Mouse (Mus musculus) mouse embryonic stem cell (cell line): Measurements from ENCODE around the gene Mc1r.

Source experiments
- in situ Hi-C, 2 experiments: fragments of 300-500 bp; cut with MboI; formaldehyde crosslinking; loops; 1 replicate in 1 of 2; 3 replicates in 1 of 2; pipeline ENCODE4 v1.14.3; 2019 to 2020; ENCODE audit warnings: low sequenced_read_pairs in 2 of 2, low pct_unique_long_range_greater_than_20kb in 1 of 2, mixed read lengths in 1 of 2; ENCODE audit not compliant: unreplicated experiment in 1 of 2

The Mc1r gene

DNA sequence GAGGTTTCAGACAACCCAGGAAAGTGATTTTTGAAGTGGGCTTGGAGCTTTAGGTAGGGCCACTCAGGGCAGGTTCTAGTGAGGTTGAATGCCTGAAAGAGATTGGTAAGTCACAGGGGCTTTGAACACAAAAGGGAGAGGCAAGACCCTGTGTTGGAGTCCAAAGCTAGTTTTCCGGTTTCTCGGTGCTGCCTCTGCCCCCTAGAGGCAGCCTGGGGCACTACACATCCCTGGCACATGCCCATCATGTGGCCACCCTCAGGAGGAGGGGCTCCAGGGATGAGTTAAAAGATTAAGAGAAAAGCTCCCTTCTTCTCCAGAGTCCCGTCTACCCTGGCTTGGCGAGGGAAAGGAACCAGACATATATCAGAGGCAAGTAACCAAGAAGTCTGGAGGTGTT lies at the start of gene Mc1r:
Gene Mc1r, plus strand, starts transcription at position 322 of the 400 bp plus-strand sequence.
- in situ Hi-C loops = no loop called here

DNA sequence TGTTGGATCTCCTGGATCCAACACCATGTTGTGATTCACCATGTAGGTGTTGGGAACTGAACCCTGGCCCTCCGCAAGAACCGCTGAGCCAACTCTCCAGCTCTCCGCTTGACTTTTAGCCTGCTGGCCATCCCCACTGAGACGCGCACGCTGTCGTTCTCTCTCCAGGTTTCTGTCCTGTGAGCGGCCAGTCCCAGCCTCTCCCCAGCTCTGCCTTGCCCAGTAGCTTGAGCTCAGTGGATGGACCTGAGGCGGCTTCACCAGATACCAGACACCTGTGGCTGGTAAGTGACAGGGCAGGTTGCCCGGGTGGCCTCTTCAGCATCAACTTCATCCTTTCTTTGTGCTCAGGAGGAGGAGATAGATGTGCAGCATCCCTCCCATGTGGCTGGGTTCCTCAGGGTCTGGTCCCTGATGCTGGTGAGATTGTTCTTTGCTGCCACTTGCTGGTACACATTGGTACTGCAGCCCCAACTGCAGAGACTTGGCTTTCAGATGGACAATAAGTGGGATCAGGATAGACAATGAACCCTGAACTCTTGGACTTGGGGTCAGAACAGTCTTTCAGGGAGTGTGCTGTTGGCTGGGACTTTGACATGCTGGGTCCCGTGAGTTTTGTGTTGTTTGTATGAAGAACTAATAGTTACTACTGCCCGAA lies 45.7 kb upstream of the Mc1r start:
- in situ Hi-C loops = no loop called here

GRCm38 (mm10) chr8:123373403-123374238 lies 33.3 kb upstream of the Mc1r start, which contains the start of gene Tcf25:
Gene Tcf25 (plus strand): TSS chr8:123373753.
- in situ Hi-C loops = no loop called here

GRCm38 (mm10) chr8:123374239-123374578 lies 32.7 kb upstream of the Mc1r start:
- in situ Hi-C loops = no loop called here

GRCm38 (mm10) chr8:123375701-123376100 lies 31.2 kb upstream of the Mc1r start:
- in situ Hi-C loops = no loop called here

DNA sequence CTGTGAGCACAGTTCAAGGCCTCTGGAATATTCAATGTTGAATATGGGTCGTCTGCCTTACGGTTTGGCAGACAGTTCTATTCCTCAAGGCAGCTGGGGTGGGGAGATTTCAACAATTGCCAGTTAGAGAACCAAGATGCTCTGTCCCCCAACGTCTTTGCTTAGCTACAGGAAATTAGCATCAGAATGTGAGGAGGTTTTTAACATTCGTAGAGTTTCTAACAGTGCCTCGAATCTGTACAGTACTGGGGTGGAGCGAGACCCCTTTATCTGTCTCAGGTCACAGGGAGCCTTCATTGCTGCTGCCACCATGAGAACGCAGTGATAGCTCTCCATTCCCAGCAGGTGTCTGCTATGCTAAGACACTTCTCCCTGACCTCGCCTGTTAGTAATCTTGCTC lies 30.8 kb upstream of the Mc1r start:
- in situ Hi-C loops = no loop called here

DNA sequence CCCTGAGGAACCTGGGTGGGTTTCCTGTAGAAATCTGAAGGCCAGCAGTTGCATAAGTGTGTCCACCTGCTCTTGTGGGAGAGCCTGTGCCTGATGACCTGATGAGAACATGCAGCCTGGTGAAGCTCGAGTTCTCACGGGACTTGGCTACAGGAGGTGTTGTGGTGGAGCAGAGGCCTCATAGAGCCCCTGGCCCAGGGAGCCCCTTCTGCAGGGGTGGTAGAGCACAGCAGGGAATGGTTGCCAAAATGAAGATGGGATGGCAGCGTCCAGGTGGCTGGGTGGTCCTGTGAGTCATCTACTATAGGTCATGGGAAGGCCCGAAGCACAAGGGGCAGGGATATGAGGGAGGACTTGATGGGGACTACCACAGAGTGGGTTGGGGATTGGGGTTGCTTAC lies 25.2 kb upstream of the Mc1r start:
- in situ Hi-C loops = no loop called here

DNA sequence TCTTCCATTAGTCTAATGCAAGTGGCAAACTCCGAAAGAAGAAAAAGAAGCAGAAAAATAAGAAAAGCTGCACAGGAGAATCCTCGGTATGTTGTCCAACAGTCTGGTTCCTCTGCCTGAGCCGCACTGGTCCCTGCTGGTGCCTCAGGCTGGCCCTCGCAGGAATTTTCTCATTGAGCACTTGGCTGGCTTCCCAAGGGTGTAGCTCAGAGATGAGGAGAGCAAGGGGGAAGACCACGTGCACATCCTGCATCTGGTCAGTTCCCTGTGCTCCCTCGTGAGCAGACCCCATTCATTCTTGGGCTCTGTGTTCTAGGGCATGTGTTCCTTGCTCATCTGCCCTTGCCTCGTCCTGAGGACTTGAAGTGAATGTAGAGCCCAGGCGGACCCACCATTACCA lies 24.4 kb upstream of the Mc1r start:
- in situ Hi-C loops = no loop called here

GRCm38 (mm10) chr8:123384883-123385540 lies 21.9 kb upstream of the Mc1r start:
- in situ Hi-C loops = no loop called here

- in situ Hi-C loops = no loop called here
Observed at GRCm38 (mm10) chr8:123387041-123387440, 19.9 kb upstream of the Mc1r start.

DNA sequence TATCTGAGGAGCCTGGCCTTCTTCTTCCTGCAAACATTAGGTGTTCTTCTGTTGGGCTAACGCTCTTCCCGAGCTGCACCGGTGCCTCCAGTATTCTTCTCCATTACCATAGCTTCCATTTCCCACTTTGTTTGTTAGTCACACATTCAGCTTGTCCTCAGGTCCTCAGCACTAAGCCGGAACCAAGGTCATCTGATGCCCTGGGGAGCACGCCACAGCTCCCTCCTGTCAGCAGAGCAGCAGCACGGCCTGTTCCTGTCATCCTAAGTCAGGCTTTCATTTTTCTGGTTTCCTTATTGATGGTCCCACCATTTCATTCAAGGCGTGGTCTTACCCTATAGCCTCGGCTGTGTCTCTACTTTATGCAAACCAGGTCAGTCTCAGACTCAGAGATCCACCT lies 19.1 kb upstream of the Mc1r start:
- in situ Hi-C loops = no loop called here

- in situ Hi-C loops = no loop called here
Observed at GRCm38 (mm10) chr8:123389026-123389425, 17.9 kb upstream of the Mc1r start.

DNA sequence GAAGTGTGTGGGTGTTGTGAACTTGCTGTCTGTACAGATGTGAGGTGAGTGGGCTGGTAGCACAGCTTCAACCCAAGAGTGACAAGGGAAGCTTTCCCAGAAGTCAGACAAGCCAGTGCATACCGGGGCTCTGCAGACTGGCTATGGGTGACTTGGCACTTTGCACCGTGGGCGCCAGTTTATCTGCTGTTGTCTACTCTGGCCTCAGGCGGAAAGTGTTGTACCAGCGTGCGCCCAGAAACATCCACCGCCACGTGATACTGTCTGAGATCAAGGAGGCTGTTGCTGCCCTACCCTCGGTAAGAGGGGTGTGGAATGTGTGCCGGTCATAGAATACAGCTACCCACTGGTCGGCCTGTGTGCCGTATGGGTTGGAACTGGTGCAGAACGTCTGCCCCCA lies 8.6 kb upstream of the Mc1r start:
- in situ Hi-C loops = no loop called here

- in situ Hi-C loops = no loop called here
Observed at GRCm38 (mm10) chr8:123401936-123402335, 5.0 kb upstream of the Mc1r start.

- in situ Hi-C loops = no loop called here
Observed at GRCm38 (mm10) chr8:123402730-123403326, 4.1 kb upstream of the Mc1r start.

DNA sequence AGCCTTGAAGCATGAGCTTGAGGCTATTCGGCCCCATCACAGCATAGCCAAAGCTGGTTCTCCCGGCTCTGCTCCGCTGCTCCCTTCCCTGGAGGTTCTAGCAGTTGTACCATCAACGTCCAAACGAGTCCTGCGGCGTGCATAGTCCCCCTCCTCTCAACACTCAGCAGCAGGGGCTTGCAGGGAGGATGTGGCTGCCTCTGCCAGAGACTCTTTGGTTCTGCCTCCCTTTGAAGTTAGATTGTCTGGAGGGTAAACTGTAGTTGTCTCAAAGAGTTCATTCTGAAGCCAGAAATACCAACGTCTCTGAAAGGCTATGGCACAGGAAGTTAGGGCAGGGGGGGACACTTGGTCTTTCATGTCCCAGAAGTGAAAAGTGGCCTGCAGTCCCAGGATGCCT lies 2.4 kb upstream of the Mc1r start:
- in situ Hi-C loops = no loop called here

- in situ Hi-C loops = no loop called here
Observed at GRCm38 (mm10) chr8:123407612-123408011, 705 bp downstream of the Mc1r start.

GRCm38 (mm10) chr8:123408586-123409544 lies 2.0 kb downstream of the Mc1r start:
- in situ Hi-C loops = no loop called here
